Mouse (Mus musculus): ENCODE data around the gene Camsap2.

DNA sequence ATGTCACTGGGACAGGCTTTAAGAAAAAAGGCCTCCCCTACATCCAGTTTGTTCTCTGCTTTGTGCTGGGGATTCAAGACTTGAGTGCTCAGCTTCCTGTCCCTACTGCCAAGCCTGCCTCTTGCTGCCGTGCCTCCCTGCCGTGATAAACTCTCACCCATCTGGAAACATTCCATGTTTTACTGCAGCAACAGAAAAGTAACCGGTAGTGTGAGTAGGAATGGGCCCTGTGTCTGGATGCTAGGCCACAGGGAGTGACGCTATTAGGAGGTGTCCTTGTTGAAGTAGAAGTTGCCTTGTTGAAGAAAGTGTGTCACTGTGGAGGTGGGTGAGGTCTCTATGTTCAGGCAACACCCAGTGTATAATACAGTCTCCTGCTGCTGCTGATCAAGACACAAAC, 20.0 kb downstream of the Camsap2 start:
- no peak for TF ChIP-seq CTCF (IDR thresholded peaks at IDR 0.05)
- TF ChIP-seq EP300 (IDR thresholded peaks at IDR 0.05): no peak
